9 mouse cellular contexts compared by ENCODE assay signal in the genomic region with DNA sequence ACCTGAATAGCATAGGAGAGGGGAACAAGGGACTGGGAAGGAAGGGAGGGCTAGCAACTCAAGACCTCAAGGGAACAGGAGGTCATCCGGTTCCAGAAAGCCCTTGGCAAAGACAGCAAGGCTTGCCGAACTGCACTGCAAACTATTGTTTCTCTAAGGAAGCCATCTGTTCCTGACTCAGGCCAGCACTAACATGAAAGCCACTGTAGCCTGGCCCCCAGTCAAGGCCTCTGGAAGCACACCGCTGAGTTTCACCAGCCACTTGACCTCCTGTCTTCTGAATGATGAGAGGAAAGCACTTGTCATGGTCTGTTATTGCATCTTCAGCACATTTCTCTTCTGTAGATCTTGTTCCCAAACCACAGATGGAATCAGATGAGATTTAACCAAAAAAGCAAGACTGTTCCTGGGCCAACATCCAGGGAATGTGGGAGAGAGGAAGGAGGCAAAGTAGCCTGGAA. TPM values are rescaled to one million over a fixed set of nuclear protein-coding genes. Genes with fewer than 3 reads are reported as not detected.
A peak's percentile ranks its signal among the peaks of the same experiment; 100 is the strongest.
DNase-seq lines count a peak whose midpoint lies in the region.
"Had no signal": no experiment of that assay in that cellular context is flagged by ENCODE, and none has a peak within 500 bp of the region (broad histone marks: within the 10 kb centered on the region; RNA-seq: fewer than 3 reads in every experiment).

No protein-coding gene starts in this region.

- peak; percentile 26 to 61 for DNase-seq in cerebellum, postnatal 10 days
- no peak for DNase-seq in cerebellum, adult 9-10 months
- peak; percentile 31 for DNase-seq in 3134 (ENCODE audit: extremely low read depth, insufficient read length, low spot score)
- DNase-seq in gastrocnemius, postnatal 14 days = peak; percentile 69
- peak; percentile 55 for DNase-seq in kidney, adult 9 months
- no peak for DNase-seq in natural killer cell, adult 2 months (ENCODE audit: low spot score in 2 of 2)
- no peak for DNase-seq in thymus, postnatal 25 days
- DNase-seq in retina, embryonic 14.5 days (ENCODE audit: low spot score) = no peak
- DNase-seq: liver, postnatal 0 days had no signal

- intact Hi-C loops in gastrocnemius, postnatal 14 days (cut with DNase I; ENCODE audit: low total_unique reads) = no loop called here

RNA-seq across cellular contexts. Expression of gene Nxt1, which starts 45.4 kb away (rescaled TPM):
- total RNA-seq in gastrocnemius, postnatal 14 days (2021) = 1 to 10 TPM; 4.7 to 5.3 TPM

RNA-seq across cellular contexts. Expression of gene Gzf1, which starts 53.8 kb away (rescaled TPM):
- total RNA-seq in gastrocnemius, postnatal 14 days (2021) = 10 to 100 TPM; 13.4 to 13.9 TPM

Comparison
In these comparisons a context has a peak if more than half of its experiments do, and no peak if none do; other contexts are left out.
1. DNase-seq: peak in cerebellum, postnatal 10 days (2 of 2), 3134 (single experiment), gastrocnemius, postnatal 14 days (single experiment) and kidney, adult 9 months (single experiment); none in cerebellum, adult 9-10 months (single experiment), natural killer cell, adult 2 months (0 of 2), thymus, postnatal 25 days (single experiment) and retina, embryonic 14.5 days (single experiment).